Mouse (Mus musculus): Measurements from ENCODE around the gene Kif21b. TPM values are rescaled to one million over a fixed set of nuclear protein-coding genes. Genes with fewer than 3 reads are reported as not detected.
A peak's percentile ranks its signal among the peaks of the same experiment; 100 is the strongest.

Gene Kif21b
- total RNA-seq (2021), result 1 to 10 TPM in 1 of 2 experiments, under 1 TPM in 1; 0.62 to 1.1 TPM
- long read RNA-seq, experiment 1, result 0 reads
- long read RNA-seq, experiment 2, result 0 reads

GRCm38 (mm10) chr1:136130951-136131558, at the start of gene Kif21b:
Kif21b (plus strand) TSS chr1:136131389.
- intact Hi-C loops (cut with DNase I), result no loop called here

GRCm38 (mm10) chr1:136085988-136086685, 45.1 kb upstream of the Kif21b start:
- DNase-seq, result no peak
- intact Hi-C loops (cut with DNase I), result no loop called here

More at GRCm38 (mm10) chr1:136130951-136131558, at the start of gene Kif21b:
- DNase-seq, result peak; percentile 68 to 81

GRCm38 (mm10) chr1:136089368-136090165, 41.6 kb upstream of the Kif21b start:
- DNase-seq, result no peak
- intact Hi-C loops (cut with DNase I), result no loop called here

GRCm38 (mm10) chr1:136093726-136094125, 37.5 kb upstream of the Kif21b start:
- intact Hi-C loops (cut with DNase I), result no loop called here
- no peak for DNase-seq

- intact Hi-C loops (cut with DNase I), result no loop called here
- DNase-seq, result no peak
These were observed 36.4 kb upstream of the Kif21b start for GRCm38 (mm10) chr1:136094807-136095206.

GRCm38 (mm10) chr1:136102094-136102493, 29.1 kb upstream of the Kif21b start:
- intact Hi-C loops (cut with DNase I), result no loop called here
- no peak for DNase-seq

GRCm38 (mm10) chr1:136102551-136102950, 28.6 kb upstream of the Kif21b start:
- DNase-seq, result no peak
- intact Hi-C loops (cut with DNase I), result no loop called here

DNA sequence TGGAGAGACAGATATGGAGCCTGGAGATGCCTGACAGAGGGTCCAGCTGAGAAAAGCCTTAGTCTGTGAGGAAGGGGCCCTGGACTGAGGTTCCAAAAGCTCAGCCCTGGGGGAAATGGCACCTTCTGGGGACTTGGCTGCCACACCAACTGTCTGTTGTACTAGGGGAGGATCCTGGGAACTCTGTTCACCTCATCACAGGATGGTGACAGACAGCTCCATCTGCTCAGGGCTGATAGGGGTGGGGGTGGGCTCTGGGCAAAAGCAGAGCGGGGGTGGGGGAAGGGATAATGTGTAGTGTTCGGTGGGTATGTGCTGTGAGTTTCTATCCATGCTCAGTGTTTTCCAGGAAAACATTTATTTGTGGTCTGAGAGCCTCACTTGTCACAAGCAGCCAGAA, 28.2 kb upstream of the Kif21b start:
- DNase-seq, result no peak
- intact Hi-C loops (cut with DNase I), result no loop called here

GRCm38 (mm10) chr1:136103696-136104095, 27.5 kb upstream of the Kif21b start:
- intact Hi-C loops (cut with DNase I), result no loop called here
- no peak for DNase-seq

GRCm38 (mm10) chr1:136104741-136105140, 26.4 kb upstream of the Kif21b start:
- no peak for DNase-seq

DNA sequence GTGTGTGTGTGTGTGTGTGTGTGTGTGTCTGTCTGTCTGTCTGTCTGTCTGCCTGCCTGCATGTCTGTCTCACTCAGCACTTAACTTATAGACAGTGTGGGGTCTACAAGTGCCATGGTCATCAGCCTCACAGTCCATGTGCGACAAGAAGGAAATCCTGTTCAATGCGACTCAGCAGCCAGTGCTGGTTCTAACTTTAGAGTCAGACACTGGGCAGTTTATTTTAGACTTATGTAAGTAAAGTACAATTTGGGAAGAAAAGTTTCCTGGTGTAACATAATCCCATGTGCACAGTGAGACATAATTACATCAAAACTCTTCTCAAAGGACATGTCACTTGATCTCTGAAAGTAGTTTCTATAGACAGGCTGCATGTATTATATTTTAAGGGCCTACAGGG, 21.7 kb upstream of the Kif21b start:
- intact Hi-C loops (cut with DNase I), result no loop called here

More at GRCm38 (mm10) chr1:136104741-136105140, 26.4 kb upstream of the Kif21b start:
- intact Hi-C loops (cut with DNase I), result no loop called here

GRCm38 (mm10) chr1:136116183-136116582, 15.0 kb upstream of the Kif21b start:
- DNase-seq, result peak in 1 of 2 experiments; percentile 39
- intact Hi-C loops (cut with DNase I), result loop anchor here (1.0 kb wide), 1 partner anchor 59 kb away; no protein-coding TSS in a partner anchor

More for the DNA sequence above, 21.7 kb upstream of the Kif21b start:
- no peak for DNase-seq

GRCm38 (mm10) chr1:136117069-136117468, 14.1 kb upstream of the Kif21b start:
- no peak for DNase-seq
- intact Hi-C loops (cut with DNase I), result no loop called here

DNA sequence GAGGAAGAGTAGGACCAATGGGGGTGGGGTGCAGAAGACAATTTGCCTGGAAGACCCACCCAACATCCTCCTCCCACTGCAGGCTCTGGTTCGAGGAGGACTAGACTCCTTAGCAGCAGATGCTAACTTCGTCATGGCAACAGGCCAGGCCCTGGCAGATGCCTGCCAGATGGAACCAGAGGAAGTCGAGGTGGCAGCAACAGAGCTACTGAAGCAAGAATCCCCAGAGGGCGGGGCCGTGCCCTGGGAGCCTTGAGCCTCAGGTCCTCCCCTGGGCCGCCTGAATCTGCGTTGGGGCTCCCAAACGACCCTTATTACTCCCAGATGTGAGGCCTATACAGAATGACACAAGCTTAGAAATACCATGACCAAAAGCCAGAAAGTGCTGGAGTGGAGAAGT, 12.3 kb upstream of the Kif21b start:
- intact Hi-C loops (cut with DNase I), result no loop called here
- DNase-seq, result peak; percentile 49 to 57

DNA sequence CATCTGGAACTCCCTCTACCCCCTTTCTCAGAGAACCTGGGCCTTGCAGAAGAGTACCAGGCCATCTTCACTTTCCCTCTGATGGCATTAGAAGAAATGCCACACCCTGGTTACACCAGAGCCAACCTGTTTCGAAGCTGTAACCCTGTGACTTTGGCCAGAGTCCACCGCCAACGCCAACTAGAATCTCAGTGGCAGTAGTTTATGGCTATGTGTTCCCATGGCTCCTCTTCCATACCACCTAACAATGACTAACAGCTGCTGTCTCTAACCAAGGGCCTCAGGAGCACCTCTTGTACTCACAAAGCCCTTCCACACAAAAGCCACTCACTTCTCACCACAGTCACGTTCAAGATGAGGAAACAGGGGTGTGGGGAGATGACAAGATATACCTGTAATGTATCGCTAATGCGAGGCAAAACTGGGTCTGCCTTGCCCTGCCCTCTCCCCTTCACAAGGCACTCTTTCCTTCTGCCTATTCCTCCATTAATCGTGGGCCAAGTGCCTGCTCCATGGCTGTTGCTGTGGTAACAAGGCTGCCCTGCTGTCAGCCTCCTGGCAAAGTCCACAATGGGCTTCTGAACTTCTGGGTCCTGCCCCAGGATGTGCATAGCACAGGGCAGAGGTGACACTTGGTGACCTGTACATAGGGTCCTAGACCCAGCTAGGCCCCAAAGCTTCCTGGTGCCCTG, 11.5 kb upstream of the Kif21b start:
- no peak for DNase-seq
- intact Hi-C loops (cut with DNase I), result no loop called here

GRCm38 (mm10) chr1:136120263-136120603, 11.0 kb upstream of the Kif21b start:
- intact Hi-C loops (cut with DNase I), result no loop called here

GRCm38 (mm10) chr1:136120785-136121184, 10.4 kb upstream of the Kif21b start:
- no peak for DNase-seq
- intact Hi-C loops (cut with DNase I), result no loop called here

More at GRCm38 (mm10) chr1:136120263-136120603, 11.0 kb upstream of the Kif21b start:
- DNase-seq, result no peak

DNA sequence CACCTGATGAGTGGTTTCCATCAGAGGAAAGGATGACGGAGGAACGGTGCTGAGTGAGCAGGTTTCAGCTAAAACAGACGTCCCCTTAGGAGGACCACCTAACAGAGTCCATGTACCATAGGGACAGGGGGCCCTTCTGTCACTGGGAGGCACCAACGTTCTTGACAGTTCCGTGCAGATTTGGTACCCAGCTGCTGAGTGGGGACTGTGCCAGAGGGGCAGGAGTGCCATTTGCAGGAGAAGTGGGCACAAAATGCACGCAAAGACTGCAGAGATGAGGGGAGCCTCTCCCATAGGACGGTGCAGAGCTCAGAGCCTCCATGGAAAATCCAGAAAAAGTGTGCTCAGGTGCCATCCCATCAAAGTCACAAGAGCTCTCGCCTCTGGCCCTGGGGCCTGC, 9.2 kb upstream of the Kif21b start:
- intact Hi-C loops (cut with DNase I), result no loop called here

DNA sequence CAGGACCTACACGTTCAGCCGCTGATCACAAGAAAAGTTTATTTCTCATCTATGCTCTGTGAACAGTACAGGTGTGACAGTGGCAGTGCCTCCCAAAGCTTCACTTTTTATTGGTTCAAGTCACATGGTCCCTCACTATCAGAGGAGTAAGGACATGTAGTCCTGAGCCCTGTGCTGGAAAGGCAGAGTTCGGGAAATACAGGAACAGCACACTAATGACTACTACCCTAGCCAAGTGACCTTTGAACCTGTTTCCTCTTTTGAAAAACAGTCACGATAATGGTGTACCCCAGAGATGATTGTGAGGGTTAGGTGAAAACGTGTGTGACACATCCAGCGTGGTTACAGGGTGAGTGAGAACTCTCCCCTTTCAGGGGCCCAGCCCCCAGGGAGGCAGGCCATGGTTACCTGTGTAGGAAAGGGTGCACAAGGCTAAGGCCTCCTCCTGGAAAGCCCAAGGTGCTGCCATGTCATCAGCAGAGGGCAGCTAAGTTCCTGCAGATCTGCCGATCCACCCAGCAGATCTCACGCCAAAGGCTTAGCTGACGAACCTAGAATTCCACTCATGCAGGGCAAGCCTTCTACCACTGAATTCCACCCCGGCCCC, 4.9 kb upstream of the Kif21b start:
- DNase-seq, result no peak
- intact Hi-C loops (cut with DNase I), result no loop called here

More for the DNA sequence above, 9.2 kb upstream of the Kif21b start:
- no peak for DNase-seq

DNA sequence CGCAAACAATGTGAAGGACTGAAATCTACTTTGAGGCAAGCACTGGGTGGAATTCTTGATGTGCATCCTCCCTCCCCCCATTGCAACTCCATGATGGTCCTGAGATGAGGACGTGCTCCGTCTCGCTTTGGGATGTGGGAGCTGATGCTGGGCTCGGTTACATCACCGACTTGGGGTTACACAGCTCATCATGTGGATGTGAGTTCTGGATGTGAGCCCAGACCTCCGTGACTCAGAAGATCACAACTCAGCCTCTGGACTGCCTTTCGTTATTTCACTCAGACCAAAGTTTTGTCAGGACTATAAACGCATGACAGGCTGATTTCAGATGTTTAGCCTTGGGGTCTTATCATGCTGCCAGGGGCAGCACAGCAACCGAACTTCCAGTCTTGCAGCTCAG, 4.3 kb upstream of the Kif21b start:
- peak in 1 of 2 experiments; percentile 71 for DNase-seq
- intact Hi-C loops (cut with DNase I), result no loop called here
